Mouse (Mus musculus) embryo, embryonic 9.5 days (tissue): ENCODE measurements around the gene Btbd35f13.
"Not testable (repeated sequence)": the region's sequence is repeated elsewhere in the genome, so short reads cannot be mapped to it uniquely, and the experiment has no call there.

Source experiments
- DNase-seq: peaks from one replicate; pipeline ENCODE4 v3.0.0-alpha.2; 2017; ENCODE audit errors: extremely low spot score

Gene Btbd35f13

DNA sequence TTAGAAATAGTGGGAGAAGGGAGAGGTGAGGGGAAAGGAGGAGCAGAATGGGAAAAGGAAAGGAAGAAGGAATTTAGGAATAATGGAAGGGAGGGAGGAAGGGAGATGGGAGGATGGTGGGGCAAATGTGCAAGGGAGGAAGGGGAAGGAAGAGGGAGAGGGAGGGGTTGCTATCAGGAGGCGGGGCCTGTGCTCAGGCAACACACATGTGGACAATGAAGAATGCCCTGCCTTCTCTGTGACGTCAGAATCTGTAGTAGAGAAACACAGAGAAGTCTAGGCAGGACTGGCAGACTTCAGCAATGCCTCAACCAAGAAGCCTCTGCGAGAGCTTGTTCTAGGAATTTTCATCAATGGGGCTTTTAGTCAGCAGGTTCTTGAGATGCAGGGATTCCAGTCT is at the start of gene Btbd35f13:
Btbd35f13 (plus strand) TSS at position 301 of the 400 bp plus-strand sequence.
- DNase-seq: not testable (repeated sequence)

DNA sequence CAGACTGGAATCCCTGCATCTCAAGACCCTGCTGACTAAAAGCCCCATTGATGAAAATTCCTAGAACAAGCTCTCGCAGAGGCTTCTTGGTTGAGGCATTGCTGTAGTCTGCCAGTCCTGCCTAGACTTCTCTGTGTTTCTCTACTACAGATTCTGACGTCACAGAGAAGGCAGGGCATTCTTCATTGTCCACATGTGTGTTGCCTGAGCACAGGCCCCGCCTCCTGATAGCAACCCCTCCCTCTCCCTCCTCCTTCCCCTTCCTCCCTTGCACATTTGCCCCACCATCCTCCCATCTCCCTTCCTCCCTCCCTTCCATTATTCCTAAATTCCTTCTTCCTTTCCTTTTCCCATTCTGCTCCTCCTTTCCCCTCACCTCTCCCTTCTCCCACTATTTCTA is 45.3 kb downstream of the Btbd35f13 start, which contains the start of gene Btbd35f14:
Btbd35f14 (minus strand) TSS at position 101 of the 400 bp plus-strand sequence.
- not testable (repeated sequence) for DNase-seq
